Mouse (Mus musculus): ENCODE data around the gene Tmem256.

DNA sequence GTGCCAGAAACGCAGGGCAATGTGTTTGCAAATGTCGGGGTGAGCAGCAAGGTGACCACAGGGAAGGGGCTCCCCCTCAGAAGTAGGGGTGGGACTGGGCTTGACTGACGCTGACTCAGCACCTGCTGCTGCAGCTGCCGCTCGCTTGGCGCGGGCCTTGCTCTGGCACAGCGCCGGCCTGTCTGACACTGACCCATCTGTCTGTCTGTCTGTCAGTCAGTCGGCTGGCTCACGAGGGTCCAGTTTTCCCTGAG lies 38.2 kb upstream of the Tmem256 start:
- TF ChIP-seq POLR2A (IDR thresholded peaks at IDR 0.05; ENCODE audit: extremely low read depth, insufficient read depth, low read length) (no peak), CTCF (IDR thresholded peaks at IDR 0.05; ENCODE audit: low read depth, low read length) (no peak)
